Mouse (Mus musculus): ENCODE results near the gene Avp.

Gene Avp

GRCm38 (mm10) chr2:130582552-130582951 lies at the start of gene Avp:
Gene Avp (minus strand): TSS chr2:130582554.
- no peak for DNase-seq

DNA sequence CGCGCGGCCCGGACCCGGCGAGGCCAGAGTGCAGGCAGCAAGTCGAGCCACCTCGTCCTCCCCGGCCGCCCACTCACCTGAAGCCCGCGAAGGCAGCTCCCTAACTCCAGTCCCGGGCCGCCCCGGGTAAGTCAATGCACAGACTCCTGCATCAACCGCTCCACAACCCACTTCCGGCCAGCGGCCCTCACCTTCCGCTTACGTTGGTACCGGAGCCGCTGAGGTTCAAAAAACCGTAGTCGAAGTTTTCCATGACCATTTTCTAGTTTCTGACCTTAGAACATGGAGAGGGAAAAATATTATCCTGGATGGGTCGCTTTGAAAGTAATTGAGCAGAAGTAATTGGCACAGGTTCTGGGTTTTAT lies 47.5 kb upstream of the Avp start, which contains the start of the genes Fastkd5 and Ubox5:
Fastkd5 (minus strand) TSS at position 189 of the 365 bp plus-strand sequence.
Ubox5 (minus strand) TSS at position 200 of the 365 bp plus-strand sequence.
- DNase-seq = peak; percentile 94

- peak; percentile 30 for DNase-seq
These were observed 46.9 kb upstream of the Avp start for GRCm38 (mm10) chr2:130629080-130629838.

- DNase-seq = no peak
These were observed 46.1 kb upstream of the Avp start for GRCm38 (mm10) chr2:130628424-130628823.

DNA sequence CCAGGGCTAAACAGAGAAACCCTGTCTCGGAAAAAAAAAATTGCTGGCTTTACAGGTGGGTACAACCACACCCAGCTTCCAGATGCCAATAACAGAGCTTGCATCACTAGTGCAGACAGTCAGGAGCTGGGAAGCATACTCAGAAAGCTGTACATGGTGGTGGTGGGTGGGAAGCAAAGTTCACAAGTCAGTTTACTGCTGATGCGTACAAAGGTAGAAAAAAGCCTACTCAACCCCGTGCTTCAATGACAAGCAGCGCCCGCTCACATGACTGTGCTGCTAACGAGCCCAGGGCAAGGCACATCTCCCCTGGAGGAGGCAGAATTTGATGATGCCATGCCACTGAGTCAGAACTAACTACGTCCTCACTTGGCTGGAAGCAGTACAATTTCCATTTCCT lies 36.6 kb upstream of the Avp start:
- peak; percentile 30 for DNase-seq

- peak; percentile 40 for DNase-seq
These were observed 30.7 kb upstream of the Avp start for GRCm38 (mm10) chr2:130613091-130613490.

DNA sequence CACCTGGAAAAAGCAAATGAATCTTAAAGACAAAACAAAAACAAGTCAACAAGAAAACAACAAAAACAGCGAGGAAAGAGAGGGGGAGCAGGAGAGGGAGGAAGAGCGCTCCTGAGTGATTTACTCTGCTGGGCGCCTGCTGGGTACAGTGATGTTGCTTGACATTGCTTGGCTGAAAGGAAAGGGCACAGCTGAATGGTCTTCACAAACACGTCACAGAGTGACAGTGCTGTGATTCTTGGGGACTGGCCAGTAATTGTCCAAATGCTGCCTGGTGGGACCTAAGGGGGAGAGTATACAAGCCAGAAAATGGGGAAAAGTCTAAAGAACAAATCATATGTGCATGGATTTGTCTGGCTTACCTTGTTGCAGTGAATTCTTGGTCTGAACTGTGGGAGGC lies 19.8 kb upstream of the Avp start:
- DNase-seq = no peak

GRCm38 (mm10) chr2:130598399-130598798 lies 16.0 kb upstream of the Avp start:
- no peak for DNase-seq

GRCm38 (mm10) chr2:130597601-130598010 lies 15.3 kb upstream of the Avp start:
- peak; percentile 22 for DNase-seq

GRCm38 (mm10) chr2:130595596-130595995 lies 13.2 kb upstream of the Avp start:
- no peak for DNase-seq

GRCm38 (mm10) chr2:130591016-130591415 lies 8.7 kb upstream of the Avp start:
- no peak for DNase-seq

DNA sequence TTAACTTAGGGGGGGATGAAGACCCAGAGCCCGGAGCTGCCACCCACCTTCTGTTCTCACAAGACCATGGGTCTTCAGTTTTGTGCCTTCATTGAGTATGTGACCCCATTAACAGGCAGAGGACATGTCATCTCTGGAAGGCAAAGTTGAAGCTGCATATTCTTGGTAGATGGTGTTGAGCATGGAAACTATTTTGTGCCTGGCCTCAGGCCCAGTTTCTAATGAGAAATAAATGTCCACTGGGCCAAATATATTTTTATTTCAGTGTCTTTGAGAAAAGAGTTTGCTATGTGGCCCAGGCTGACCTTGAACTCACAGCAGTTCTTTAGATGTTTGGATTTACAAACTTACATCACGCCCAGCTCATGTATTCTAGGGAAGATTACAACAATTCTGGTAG lies 7.4 kb upstream of the Avp start:
- DNase-seq = no peak

DNA sequence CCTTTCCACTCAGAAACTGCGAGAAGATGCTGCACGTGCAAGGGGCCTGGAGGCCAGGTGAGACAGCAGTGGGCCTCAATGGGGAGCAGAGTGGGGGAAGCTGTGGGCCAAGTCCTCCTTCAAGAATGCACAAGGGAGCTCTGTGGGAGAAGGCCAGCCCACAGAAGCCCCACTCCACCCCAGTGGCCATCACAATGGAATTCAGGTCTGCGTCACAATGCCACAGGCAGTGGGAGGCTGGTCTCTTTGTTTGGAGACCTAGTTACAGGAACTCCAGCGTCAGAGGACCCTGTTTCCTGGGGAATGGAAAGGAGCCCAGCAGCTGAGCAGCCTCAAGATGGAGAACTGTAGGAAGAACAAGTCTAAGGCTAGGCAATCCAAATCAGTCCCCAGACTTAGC lies 6.8 kb upstream of the Avp start:
- DNase-seq = no peak

DNA sequence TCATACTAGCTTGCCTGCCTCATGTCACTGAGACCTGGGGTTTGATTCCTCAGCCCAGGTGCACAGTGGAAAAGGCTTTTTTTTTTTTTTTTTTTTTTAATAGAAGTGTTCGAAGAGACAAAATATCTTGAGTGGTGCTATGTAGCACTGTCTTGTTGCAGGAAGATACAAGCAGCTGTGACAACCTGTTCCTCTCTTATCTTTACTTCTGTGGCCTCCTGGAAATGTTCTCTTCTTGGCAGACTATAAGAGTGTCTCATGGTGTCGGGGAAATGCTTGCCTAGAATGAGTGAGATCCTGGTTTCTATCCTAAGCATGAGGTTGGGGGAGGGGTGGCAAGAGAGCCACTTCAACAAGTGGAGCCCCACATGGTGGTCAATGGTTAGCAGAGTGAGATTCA lies 6.0 kb upstream of the Avp start:
- no peak for DNase-seq

DNA sequence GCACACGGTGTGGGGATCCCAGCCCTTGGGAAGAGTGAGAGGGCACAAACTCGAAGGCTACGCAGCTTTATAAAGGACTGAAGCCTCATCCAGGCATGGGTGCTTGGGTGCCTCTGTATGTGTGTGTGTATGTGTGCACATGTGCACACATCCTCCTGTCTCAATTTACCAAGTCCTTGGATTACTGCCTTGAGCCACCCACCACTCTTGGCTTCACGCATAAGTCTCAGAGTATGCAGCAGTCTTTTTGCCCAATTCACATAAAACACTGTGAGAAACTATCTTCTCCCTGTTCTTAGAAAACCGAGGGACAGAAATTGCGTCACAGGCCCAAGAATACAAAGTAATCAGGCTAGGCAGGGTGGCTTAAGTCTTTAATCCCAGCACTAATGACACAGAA lies 3.7 kb upstream of the Avp start:
- DNase-seq = no peak

DNA sequence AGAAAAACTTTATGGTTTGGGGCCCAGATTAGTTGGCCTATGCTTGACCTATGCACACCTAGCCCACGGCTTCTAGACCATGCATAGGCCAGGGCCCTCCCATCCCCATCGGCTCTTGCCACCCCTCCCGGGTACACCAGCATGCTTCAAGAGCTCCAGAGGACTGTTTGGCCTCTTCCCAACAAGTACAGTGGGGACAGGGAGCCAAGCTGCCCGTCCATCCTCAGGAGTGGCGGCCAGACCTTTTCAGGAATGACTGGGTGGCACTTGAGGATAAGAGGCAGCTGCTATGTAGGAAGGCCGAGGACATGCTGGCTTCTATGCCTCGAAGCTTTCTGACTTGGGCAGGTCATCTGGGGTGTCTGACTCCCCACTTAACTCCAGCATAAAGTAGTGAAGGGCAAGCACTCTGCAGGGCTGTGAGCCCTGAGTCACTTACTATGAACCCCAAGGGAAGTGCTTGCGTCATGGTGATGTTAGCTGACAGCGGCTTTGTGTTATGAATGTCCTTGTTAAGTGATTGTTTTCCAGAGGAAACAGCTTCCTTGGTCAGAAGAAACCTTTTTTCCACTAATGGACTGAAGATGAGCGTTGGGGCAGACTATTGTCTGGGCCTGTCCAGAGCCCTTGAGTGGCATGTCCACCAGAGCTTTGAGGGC lies 1.7 kb upstream of the Avp start:
- no peak for DNase-seq

- no peak for DNase-seq
These were observed 1.2 kb downstream of the Avp start for GRCm38 (mm10) chr2:130581201-130581600.

DNA sequence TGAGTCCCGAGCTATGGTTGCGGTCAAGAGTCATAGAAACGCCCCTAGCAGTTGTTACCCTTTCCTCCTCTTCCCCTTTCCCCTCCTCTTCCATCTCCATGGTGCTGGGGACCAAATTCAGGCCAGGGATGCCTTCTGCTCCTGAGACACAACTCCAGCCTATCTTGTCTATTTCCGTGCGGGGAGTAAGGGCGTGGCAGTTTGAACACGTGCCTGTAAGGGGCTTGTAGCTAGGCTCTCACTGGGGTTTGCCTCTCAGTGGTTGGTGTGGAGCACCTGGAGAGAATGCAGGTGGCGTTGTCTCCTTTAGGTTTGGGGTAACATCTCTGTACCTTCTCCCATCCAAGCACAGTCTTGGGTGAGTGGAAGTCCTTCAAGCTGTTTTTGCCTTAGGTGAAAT lies 2.6 kb downstream of the Avp start:
- no peak for DNase-seq

GRCm38 (mm10) chr2:130578148-130578547 lies 4.2 kb downstream of the Avp start:
- peak; percentile 73 for DNase-seq

DNA sequence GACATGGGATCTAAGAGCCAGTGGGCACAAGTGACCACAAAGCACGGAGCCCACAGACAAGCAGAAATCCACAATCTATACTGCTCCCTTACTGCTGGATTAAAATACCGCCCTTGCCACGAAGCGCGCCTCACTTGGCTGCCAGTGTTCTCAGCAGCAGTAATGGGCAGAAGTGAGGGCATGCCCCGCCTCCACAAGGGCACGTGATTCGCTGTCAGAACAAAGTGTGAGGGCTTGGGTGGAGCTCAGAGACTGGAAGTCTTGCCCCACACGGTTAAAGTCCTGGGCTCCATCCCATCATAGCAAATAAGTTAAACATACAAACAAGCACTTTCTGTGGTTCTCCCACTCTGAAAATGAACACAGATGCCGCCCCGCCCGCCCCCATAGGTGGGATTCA lies 4.7 kb downstream of the Avp start:
- DNase-seq = peak; percentile 80

DNA sequence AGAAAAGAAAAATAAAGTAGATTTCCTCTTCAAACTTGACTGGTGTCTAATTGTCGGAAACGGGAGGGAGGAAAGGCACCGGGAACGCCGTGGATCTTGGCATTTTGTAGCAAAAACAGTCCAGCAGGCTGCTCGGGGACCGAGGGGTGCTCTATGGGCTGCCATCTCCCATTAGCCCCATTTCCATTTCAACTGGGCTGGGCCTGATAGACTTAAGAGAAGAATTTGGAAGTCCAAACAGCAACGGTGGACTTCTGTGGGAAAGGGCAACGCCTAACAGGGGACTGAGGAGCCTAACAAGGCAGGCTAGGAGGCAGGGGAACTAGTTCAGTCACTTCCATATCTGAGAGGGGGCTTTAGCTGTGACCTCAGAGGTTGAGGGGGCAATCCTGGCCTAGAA lies 5.3 kb downstream of the Avp start:
- DNase-seq = peak; percentile 11

DNA sequence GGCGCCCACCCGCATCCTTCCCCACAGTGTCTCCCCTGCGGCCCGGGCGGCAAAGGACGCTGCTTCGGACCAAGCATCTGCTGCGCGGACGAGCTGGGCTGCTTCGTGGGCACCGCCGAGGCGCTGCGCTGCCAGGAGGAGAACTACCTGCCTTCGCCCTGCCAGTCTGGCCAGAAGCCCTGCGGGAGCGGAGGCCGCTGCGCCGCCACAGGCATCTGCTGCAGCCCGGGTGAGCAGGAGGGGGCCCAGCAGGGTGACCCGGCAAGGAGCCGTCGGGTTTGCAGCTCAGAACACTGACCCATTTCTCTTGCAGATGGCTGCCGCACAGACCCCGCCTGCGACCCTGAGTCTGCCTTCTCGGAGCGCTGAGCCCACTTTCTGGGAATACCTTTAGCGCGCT lies 5.8 kb downstream of the Avp start:
- DNase-seq = peak; percentile 41

DNA sequence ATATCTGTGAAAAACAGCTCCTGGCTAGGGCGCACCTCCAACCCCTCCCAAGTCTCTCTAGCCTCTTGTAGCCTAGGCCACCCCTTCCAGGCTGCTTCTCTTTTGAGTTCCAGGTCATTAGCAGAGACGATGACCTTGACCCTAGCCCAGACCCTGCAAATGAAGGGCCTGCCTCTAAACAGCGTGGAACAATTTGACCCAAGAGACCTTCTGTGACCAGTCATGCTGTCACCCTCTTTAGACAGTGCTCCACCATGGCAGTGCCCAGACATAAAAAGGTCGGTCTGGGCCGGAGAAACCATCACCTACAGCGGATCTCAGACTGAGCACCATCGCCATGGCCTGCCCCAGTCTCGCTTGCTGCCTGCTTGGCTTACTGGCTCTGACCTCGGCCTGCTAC lies 6.5 kb downstream of the Avp start, which contains the start of gene Oxt:
Oxt (plus strand) TSS at position 301 of the 400 bp plus-strand sequence.
- no peak for DNase-seq

DNA sequence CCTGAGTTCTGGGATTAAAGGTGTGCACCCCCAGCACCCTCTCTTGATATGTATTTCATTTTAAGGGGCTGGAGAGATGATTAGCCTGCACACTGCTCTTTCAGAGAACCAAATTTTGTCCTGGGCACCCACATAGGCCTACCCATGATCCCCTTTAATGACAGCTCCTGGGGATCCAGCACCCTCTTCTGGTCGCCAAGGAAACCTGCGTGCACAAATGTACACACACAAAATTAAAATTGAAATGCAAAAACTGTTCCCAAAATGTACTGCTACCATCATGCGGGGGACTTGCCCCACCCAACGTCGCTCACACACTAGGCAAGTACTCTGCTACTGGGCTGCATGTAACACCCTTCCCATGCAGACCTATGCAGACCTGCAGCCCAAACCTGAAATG lies 7.4 kb downstream of the Avp start:
- no peak for DNase-seq

GRCm38 (mm10) chr2:130569926-130570325 lies 12.4 kb downstream of the Avp start:
- DNase-seq = no peak
